Mouse (Mus musculus) gastrocnemius, postnatal 25 days (tissue): ENCODE data around the gene Pik3cg. TPM values are rescaled to one million over a fixed set of nuclear protein-coding genes. Genes with fewer than 3 reads are reported as not detected.
A peak's percentile ranks its signal among the peaks of the same experiment; 100 is the strongest.

ENCODE experiments used
- DNase-seq: peaks from one replicate; pipeline ENCODE4 v3.0.0; 2022
- total RNA-seq, 2 experiments: library from RNA; stranded (reverse); gene quantifications; 1 replicate in 1 of 2; 2 replicates in 1 of 2; pipeline ENCODE4 v1.2.3; 2021

Pik3cg gene
- total RNA-seq, 2 experiments from 2014 or later: 0.69 to 1.2 TPM

DNA sequence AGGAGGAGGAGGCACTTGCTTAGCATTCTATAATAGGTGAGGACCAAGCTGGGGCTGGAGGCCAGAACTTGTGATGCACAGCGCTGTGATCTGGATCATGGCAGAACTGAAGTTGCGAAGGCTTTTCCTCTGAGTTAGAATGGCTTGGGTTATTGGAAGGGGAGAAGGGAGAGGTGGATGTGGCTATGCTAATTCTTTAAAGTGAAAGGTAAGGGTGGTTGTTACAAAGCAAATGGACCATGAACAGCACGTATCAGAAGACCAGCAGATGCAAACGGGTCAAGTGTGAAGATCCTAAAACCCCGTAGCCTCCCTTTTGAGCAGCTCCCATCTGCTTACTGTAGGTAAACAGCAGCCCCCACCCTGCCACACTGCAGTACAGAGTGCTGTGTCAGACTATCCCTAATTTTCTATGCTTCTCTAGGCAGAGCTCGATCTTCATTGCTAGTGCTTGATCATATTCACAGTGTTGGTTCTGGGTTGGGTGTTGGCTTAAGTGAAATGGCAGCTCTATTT lies 7.3 kb downstream of the Pik3cg start:
- DNase-seq: no peak

DNA sequence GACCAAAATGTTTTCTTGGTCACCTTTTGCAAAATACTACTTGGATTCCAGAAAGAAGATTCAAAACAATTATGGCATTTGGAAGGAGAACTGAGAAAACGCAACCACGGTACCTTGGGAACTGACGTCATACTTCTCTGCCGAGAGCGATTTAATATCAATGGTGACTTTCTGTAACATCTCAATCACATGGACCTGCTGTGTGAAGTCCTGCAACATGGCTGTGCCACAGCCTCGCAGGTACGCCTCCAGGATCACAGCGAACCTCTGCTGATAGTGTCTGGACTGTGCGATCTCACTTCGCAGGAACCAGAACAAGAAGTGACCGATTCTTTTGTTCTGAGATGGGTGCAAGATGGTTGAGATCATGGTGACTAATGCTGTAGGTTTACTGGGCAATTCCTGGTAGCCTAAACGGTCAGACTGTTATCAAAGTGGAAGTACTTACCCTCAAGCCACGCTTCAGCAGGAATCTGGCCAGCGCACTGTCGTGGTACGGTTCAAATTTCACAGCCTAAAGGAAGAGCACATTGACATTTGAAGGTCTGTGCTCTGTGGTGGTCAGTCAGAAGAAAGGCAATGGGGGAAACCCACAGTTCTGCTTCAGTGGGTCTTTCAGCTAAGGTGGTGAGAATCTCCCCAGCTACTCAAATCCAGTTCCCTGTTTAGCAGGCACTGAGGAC lies 7.9 kb downstream of the Pik3cg start:
- no peak for DNase-seq

- DNase-seq: no peak
These were observed 9.0 kb downstream of the Pik3cg start for GRCm38 (mm10) chr12:32199422-32199821.

GRCm38 (mm10) chr12:32198025-32198424 lies 10.4 kb downstream of the Pik3cg start:
- DNase-seq: no peak

- DNase-seq: no peak
These were observed 13.5 kb downstream of the Pik3cg start for GRCm38 (mm10) chr12:32195000-32195399.

DNA sequence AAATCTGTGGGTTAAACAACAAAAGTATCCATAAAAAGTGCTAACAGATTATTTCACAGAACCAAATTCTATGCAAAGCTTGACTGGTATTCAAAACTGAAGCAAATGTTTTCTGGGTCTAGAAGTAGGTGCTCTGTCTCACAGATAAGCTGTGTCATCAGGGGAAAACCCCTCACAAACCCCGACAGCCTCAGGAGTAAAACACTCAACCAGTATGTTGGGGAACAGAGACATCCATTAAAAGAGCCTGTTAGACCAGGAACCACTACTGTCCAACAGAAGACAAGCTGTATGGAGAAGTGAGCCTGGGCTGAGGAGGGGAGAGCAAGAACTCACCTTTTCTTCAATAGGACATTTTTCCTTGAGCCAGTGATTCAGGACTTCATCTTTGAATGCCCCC lies 14.1 kb downstream of the Pik3cg start:
- DNase-seq: no peak

- DNase-seq: no peak
These were observed 17.5 kb downstream of the Pik3cg start for GRCm38 (mm10) chr12:32190927-32191326.

- DNase-seq: no peak
These were observed 20.7 kb downstream of the Pik3cg start for GRCm38 (mm10) chr12:32187668-32188236.

GRCm38 (mm10) chr12:32186627-32187255 lies 21.7 kb downstream of the Pik3cg start:
- no peak for DNase-seq

GRCm38 (mm10) chr12:32184874-32185273 lies 23.6 kb downstream of the Pik3cg start:
- DNase-seq: no peak

- DNase-seq: no peak
These were observed 24.9 kb downstream of the Pik3cg start for GRCm38 (mm10) chr12:32183584-32183983.

GRCm38 (mm10) chr12:32182632-32183419 lies 25.6 kb downstream of the Pik3cg start:
- no peak for DNase-seq

GRCm38 (mm10) chr12:32181885-32182284 lies 26.6 kb downstream of the Pik3cg start:
- DNase-seq: no peak

DNA sequence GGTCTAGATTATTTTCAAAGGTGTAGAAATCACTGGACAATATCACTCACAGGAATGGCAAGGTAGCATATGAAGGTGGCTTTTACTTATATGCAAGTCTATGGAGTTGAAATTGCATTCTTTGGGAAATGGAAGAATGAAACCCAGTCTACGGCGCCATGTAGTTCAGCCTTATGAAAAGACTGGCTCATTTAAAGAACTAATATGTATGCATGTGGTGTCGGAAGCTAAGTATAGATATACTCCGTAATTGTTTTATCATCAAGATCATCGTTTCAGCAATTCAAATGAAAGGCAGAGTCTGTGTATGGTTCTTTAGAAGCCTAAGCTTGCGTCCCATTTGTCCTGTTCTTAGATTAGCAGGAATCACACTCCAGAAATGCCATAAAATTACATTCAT lies 34.0 kb downstream of the Pik3cg start:
- no peak for DNase-seq

GRCm38 (mm10) chr12:32172826-32173225 lies 35.6 kb downstream of the Pik3cg start:
- DNase-seq: no peak

- no peak for DNase-seq
These were observed 39.3 kb downstream of the Pik3cg start for GRCm38 (mm10) chr12:32169164-32169563.

- DNase-seq: no peak
These were observed 39.7 kb downstream of the Pik3cg start for GRCm38 (mm10) chr12:32168751-32169150.

DNA sequence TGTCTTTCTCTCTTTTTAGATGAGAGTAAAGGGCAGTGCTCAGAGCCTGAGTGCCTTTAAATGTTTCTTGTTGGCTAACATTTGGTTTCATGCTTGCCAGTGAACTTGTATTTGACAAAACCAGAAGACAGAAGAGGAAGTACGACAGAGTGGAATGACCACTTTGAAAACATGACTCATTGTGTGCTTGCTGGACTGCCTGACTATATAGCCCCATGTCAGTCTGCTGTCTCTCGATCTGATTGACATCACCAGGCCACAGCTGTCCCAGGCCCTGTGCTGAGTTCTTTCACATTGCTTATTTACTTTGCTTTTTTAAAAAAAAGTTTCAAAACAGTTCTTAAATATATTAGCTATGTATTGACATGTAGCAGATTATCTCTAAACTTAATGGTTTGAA lies 44.8 kb downstream of the Pik3cg start:
- no peak for DNase-seq

DNA sequence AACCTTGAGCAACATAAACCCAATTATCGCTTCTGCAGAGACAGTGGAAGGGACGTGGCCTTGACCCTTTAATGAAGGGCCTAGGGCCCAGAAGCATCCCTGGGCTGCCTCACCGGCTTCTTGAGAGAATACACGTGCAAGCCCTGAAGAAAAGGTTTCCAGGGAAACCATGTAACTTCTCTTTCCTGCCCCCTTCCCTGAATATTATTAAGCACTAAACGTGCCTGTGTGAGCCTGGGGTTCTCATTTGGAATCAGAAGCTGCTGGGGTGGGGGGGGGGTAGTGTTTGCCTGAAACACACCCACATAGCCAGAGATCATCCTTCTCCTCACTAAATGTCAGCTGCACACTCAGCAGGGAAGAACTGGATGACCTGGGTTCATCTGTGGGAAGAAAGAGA lies 49.7 kb downstream of the Pik3cg start:
- no peak for DNase-seq

DNA sequence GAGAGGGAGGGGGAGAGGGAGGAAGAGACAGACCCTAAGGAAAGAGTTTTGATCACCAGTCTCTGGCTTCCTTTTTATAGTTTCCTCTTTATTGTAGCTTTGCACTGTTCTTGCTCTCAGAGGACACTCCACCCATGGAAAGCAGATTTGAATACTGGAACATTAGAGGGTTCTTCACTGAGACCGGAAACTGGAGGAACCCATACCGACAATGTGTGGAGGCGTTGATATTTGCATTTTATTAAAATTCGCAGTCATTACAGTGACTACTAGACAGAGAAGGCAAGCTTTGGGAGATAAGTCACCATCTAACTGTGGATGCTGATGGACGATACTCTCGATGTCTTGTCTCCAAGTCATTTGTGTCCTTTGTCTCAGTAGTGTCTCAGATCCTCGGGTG lies 61.9 kb downstream of the Pik3cg start:
- DNase-seq: no peak

- DNase-seq: no peak
These were observed 62.8 kb downstream of the Pik3cg start for GRCm38 (mm10) chr12:32145651-32146050.

GRCm38 (mm10) chr12:32144513-32144912 lies 63.9 kb downstream of the Pik3cg start:
- peak; percentile 44 for DNase-seq

- no peak for DNase-seq
These were observed 64.7 kb downstream of the Pik3cg start for GRCm38 (mm10) chr12:32143782-32144181.
